Mouse (Mus musculus) layer of hippocampus, adult 8-10 months (tissue): ENCODE results near the gene Ctdspl. TPM values are rescaled to one million over a fixed set of nuclear protein-coding genes. Genes with fewer than 3 reads are reported as not detected.

Source experiments
- DNase-seq, 2 experiments: peaks; one replicate each; pipeline ENCODE4 v3.0.0; 2022; ENCODE audit warnings: low spot score in 2 of 2
- total RNA-seq, 4 experiments: library from RNA; stranded (reverse); gene quantifications; 2 replicates each; pipeline ENCODE4 v1.2.4; 2022

Gene Ctdspl
- total RNA-seq, 4 experiments from 2014 or later: 24.7 to 30.4 (median 28.1) TPM

DNA sequence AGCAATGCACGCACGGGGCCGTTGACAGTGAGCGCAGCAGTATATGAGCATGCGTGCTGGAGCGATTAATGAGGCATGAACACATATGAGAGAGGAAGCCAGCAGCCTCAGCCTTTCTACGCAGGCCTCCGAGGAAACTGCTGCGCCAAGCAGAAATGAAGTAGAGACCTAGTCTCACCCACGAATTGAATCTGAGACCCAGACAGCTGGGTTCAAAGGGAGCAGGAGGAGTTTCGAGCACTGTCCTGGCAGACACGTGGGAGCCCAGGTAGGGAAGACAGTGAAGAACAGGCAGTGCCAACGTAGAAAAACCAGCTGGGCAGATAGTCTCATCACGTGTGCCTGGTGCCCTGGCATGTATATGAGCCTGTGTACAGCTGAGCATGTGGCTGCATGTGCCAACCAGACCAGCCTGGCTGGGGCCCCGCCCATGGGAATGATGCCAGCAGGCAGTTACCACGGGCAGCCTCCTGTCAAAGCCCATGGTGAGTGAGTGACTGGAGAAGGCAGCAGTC lies 6.5 kb upstream of the Ctdspl start:
- DNase-seq: peak in 1 of 2 experiments; percentile 45

DNA sequence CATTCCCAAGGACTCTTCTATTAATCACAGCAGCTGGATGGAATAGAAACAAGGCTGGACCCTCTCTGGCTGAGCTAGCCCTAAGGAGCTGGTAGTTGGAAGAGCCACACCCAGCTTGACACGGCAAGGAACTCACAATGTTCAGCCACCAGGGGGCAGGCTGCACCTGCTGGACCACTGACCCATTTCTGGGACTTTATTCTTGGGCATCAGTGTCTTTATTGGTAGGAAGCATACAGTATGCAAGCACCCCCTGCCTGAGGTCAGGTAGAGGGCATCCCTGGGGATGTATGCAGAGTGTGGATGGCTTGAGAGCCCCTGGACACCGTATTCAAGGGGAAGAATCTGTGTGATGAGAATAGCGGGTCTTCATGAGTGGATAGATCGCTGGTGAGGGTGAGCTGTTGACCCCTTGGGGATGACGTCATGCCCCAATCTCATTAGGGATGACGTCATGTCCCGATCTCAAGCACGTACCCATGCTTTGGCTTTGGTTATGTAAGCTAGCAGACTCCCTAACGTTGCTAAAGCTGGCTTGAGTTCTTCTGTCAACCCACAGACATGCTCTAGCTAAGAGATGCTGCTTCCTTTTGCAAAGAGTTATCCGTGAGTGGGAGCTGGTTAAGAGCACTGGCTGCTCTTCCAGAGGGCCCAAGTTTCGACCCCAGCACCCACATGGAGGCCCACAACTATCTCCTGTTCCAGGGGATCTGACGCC lies 5.3 kb upstream of the Ctdspl start:
- DNase-seq: peak; percentile 65 to 84

GRCm38 (mm10) chr9:118921926-118922325 lies 4.3 kb upstream of the Ctdspl start:
- no peak for DNase-seq

GRCm38 (mm10) chr9:118924554-118925085 lies 1.6 kb upstream of the Ctdspl start:
- no peak for DNase-seq

DNA sequence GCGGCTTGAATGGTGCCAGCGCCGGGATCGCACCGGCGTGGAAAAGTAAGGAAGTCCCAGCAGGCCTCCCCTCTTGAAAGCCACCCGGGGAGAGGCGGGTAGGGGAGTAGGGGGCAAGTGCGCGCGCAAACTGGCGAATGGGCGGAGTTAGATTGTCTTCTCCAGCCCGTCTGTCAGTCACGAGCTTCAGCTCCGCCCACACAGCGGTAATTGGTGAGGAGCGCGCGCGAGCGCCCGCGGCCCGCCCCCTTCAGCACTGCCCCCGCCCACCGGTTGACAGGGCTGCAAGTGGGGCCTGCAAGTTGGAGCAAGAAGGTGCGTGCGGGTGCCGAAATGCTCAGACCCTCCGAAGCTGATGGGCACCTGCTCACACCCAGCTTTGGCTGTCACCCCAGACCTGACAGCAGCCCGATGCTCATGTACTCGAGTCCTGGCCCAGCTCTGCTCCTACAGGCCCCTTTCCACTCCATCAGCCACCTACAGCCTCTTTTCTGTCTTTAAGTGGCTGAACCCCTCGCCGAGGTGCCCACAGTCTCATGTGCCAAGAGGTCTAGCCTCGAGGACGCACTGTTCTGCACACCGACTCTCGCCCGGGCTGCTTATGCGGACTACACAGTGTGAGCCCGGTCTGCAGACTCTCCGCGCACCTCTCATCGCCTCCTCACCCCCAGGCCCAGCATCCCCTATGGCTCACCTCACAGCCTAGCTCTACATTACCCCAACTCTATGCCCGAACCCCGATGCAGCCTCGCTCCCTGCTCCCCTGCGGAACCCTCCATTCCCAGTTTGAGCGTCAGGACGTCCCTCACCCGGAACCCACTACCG lies 755 bp upstream of the Ctdspl start:
- peak; percentile 92 for DNase-seq

- DNase-seq: peak; percentile 68 to 73
Observed at GRCm38 (mm10) chr9:118926688-118927321, 552 bp downstream of the Ctdspl start.

- DNase-seq: peak in 1 of 2 experiments; percentile 41
Observed at GRCm38 (mm10) chr9:118927501-118927900, 1.2 kb downstream of the Ctdspl start.

GRCm38 (mm10) chr9:118928007-118928406 lies 1.8 kb downstream of the Ctdspl start:
- DNase-seq: no peak

DNA sequence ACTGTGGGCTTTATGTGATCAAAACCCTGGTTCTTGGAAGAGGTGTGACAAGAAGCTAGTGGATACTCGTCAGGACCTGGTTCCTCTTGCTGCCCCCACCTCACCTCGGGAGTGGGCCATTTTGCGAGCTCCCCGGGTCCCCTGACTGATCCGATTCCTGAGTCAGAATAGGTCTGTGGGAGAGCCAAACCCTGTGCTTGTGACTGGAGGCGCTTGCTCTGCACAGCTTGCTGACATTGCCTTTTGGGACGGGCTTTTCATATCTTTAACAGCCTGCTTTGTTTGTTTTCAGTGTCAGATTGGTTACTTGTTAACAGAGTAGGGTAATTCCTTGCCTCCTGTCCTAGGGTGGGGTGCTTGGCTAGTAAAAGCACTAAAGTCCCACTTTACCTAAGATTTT lies 2.4 kb downstream of the Ctdspl start:
- DNase-seq: no peak

DNA sequence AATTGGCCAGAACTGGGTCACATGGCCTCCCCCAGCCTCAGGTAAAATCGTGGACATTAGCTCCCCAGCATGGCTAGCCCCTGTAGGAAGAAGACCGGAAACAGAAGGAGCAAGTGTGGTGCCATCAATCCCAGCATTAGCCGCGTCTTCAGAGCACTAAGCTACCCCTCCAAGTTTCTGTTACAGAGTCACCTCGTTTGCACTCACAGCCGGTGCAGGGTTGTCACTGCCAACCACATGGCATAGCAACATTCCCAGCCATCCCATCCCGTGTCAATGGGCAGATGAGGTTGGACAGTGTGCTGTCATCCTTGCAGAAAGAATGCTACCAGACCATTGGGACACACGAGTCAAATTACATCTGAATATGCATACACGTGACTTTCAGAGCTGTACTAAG lies 4.4 kb downstream of the Ctdspl start:
- DNase-seq: no peak

GRCm38 (mm10) chr9:118933800-118934199 lies 7.5 kb downstream of the Ctdspl start:
- DNase-seq: no peak

DNA sequence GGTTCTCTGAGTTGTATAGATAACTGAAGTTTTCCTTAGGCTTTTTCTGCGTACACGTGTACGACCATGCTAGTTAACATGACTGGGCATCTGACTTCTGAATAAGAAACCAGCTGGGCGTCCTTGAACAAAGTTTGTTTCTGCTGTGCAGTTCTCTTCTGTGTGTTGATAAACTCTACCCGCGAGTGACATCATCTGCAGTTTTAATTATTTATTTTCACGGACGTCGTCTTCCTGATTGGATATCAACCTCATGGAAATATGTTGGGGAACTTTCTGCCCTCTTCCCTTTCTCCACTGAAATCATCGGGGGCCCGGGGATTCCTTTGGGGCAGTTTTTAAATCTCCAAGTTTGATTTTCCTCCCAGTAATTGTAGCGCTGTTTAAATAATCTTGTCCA lies 8.1 kb downstream of the Ctdspl start:
- no peak for DNase-seq

- no peak for DNase-seq
Observed at GRCm38 (mm10) chr9:118935098-118935497, 8.8 kb downstream of the Ctdspl start.

GRCm38 (mm10) chr9:118936071-118936470 lies 9.8 kb downstream of the Ctdspl start:
- DNase-seq: no peak

- DNase-seq: no peak
Observed at GRCm38 (mm10) chr9:118937515-118937914, 11.3 kb downstream of the Ctdspl start.

- DNase-seq: no peak
Observed at GRCm38 (mm10) chr9:118939410-118939809, 13.2 kb downstream of the Ctdspl start.

GRCm38 (mm10) chr9:118939831-118940230 lies 13.6 kb downstream of the Ctdspl start:
- no peak for DNase-seq

- no peak for DNase-seq
Observed at GRCm38 (mm10) chr9:118940591-118941207, 14.4 kb downstream of the Ctdspl start.

DNA sequence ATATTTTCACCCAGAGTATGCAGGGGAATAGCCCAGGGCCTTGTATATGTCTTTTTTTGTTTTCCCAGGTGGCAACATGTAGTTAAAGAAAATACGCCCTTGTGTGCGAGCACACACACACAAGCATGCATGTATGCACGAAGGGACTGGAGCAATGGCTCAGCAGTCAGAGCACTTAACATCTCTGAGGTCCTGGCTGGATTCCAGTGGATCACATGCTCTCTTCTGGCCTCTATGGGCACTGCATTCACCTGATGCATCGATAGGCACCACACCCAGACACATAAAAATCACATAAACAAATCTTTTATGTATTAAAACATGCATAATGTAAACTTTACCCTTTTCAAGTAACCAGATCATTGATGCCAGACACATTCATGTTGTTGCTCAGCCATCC lies 15.8 kb downstream of the Ctdspl start:
- no peak for DNase-seq

DNA sequence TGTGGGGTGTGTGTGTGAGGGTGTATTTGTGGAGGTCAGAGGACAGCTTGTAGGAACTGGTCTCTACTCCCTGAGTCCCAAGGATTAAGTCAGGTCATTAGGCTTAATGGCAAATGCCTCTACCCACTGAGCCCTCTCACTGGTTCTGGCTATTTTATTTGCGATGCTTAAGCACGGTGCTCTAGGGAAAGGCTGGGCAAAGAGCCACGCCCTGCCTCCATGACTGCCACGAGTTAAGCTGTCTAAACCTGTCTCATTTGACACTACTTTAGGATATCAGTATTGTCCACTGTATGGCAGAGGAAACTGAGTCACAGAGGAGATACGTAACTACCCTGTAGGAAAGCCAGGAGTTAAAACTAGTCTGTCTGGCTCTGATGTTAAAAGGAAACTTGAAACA lies 17.7 kb downstream of the Ctdspl start:
- DNase-seq: no peak

GRCm38 (mm10) chr9:118944388-118944787 lies 18.1 kb downstream of the Ctdspl start:
- no peak for DNase-seq
